Mouse (Mus musculus) B cell, adult 2 months (primary cell): ENCODE results near the gene Atp5k.

Source experiments
- DNase-seq, 2 experiments: peaks; one replicate each; pipeline ENCODE4 v3.0.0; 2022

Gene Atp5k

GRCm38 (mm10) chr5:108433804-108434587, at the start of gene Atp5k:
Gene Atp5k, minus strand, starts transcription at chr5:108434448.
- DNase-seq = peak; percentile 96

- DNase-seq = no peak
Observed at GRCm38 (mm10) chr5:108483006-108483405, 48.8 kb upstream of the Atp5k start.

GRCm38 (mm10) chr5:108475977-108476376, 41.7 kb upstream of the Atp5k start:
- no peak for DNase-seq

- DNase-seq = no peak
Observed at GRCm38 (mm10) chr5:108473737-108474136, 39.5 kb upstream of the Atp5k start.

GRCm38 (mm10) chr5:108469617-108470016, 35.4 kb upstream of the Atp5k start:
- no peak for DNase-seq

GRCm38 (mm10) chr5:108466647-108467046, 32.4 kb upstream of the Atp5k start:
- DNase-seq = no peak

- no peak for DNase-seq
Observed at GRCm38 (mm10) chr5:108465131-108465891, 31.1 kb upstream of the Atp5k start.

- no peak for DNase-seq
Observed at GRCm38 (mm10) chr5:108462446-108462845, 28.2 kb upstream of the Atp5k start.

- DNase-seq = peak; percentile 99
Observed at GRCm38 (mm10) chr5:108461082-108462065, 27.1 kb upstream of the Atp5k start, which contains the start of gene Pcgf3. Gene Pcgf3, plus strand, starts transcription at chr5:108461232.

- no peak for DNase-seq
Observed at GRCm38 (mm10) chr5:108460461-108460860, 26.2 kb upstream of the Atp5k start.

GRCm38 (mm10) chr5:108458706-108459105, 24.5 kb upstream of the Atp5k start:
- no peak for DNase-seq

GRCm38 (mm10) chr5:108454094-108454493, 19.8 kb upstream of the Atp5k start:
- no peak for DNase-seq

- DNase-seq = no peak
Observed at GRCm38 (mm10) chr5:108452422-108452821, 18.2 kb upstream of the Atp5k start.

- DNase-seq = no peak
Observed at GRCm38 (mm10) chr5:108451611-108452010, 17.4 kb upstream of the Atp5k start.

GRCm38 (mm10) chr5:108450837-108451540, 16.7 kb upstream of the Atp5k start:
- no peak for DNase-seq

GRCm38 (mm10) chr5:108448785-108449668, 14.8 kb upstream of the Atp5k start, which contains the start of gene Mfsd7a:
Gene Mfsd7a, minus strand, starts transcription at chr5:108448891.
- no peak for DNase-seq

GRCm38 (mm10) chr5:108447857-108448256, 13.6 kb upstream of the Atp5k start:
- no peak for DNase-seq

GRCm38 (mm10) chr5:108446973-108447372, 12.7 kb upstream of the Atp5k start:
- DNase-seq = no peak

- no peak for DNase-seq
Observed at GRCm38 (mm10) chr5:108436101-108436500, 1.9 kb upstream of the Atp5k start.

- DNase-seq = no peak
Observed at GRCm38 (mm10) chr5:108431196-108431595, 3.1 kb downstream of the Atp5k start.

GRCm38 (mm10) chr5:108427186-108427585, 7.1 kb downstream of the Atp5k start:
- peak; percentile 55 to 56 for DNase-seq
